Mouse (Mus musculus): ENCODE measurements around the gene Foxn4. TPM values are rescaled to one million over a fixed set of nuclear protein-coding genes. Genes with fewer than 3 reads are reported as not detected.

Gene Foxn4
- polyA plus RNA-seq (2015; fragmentation: Nextera tagmentation; extraction: Ambion mirVana), result not detected in 2 replicates

DNA sequence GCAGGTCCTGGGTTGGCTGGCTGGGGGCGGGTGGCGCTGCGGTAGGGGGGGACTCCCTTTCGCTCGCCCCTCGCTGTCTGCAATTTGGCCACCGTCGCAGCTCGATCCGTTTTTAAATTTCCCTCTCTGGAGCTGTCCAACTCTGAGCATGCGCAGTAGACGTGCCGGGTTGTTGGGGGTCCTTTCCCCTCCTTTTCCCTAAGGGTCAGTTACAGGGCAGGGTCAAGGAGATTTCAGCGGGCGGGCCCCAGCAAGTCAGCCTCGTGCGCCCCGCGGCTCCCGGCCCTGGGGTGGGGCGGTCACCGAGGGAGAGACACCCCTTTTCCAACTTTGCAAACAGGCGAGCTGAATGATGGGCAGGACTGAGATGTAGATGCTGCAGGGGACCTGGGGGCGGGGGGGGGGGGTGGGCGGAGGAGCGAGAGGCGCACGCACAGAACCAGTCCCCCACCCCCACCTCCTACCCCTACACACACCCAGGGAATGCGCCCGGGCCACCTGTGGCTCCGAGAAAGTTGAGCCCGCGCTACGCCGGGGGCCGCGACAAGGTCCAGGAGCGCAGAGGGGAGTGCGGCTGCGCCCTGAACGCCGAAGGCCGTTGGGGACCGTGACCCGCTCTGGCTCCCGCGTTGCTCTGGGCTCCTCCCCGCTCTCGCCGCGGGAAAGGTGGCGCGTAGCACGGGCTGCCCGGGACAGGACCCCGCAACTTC is at the start of gene Foxn4:
Gene Foxn4, minus strand, starts transcription at position 115 of the 710 bp plus-strand sequence.
- no peak for ATAC-seq (ENCODE audit: insufficient read depth, low FRiP score, low read depth)
- no peaks in the 10 kb centered on the region for H3K36me3 ChIP-seq
- H3K9me3 ChIP-seq, result no peaks in the 10 kb centered on the region
- H3K4me1 ChIP-seq, result peaks cover 18% of the 10 kb centered on the region
- no peak within 1 kb of the TSS for H3K27ac ChIP-seq
- peaks cover 57% of the 10 kb centered on the region for H3K27me3 ChIP-seq (replicated peaks)
- no peak within 1 kb of the TSS for H3K9ac ChIP-seq
- H3K4me2 ChIP-seq, result peak within 1 kb of the TSS; percentile 66
- WGBS, result under 1% methylated on average over 50 of the region's 56 CpGs
- H3K4me3 ChIP-seq (replicated peaks), result peak within 1 kb of the TSS; percentile 38

DNA sequence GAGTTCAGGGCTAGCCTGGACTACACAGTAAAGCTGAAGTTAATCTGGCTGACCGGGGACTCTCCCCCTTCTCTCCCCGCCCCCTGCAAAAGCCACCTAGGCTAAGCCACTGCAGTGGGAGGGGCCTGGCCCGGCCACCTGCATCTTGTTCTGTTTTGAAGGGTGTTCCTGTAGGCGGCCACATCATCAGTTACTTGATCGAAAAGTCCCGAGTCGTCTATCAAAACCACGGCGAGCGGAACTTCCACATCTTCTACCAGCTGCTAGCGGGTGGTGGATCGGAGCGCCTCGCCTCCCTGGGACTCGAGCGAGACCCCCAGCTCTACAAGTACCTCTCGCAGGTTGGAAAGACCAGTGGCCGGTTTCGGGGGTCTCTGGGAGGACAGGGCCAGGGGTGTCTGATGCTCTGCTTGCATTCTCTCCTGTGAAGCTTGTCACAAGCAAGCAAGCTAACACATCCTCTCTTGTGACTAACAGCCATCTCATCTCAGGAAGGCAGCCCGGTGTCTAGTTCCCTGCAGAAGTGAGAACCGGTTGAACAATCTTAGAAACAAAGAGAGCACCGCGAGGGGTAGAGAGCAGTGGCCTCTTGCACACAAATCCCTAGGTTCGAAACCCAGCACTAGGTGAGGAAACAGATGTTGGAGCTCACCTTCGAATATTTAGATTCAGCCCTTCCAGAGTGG is 49.6 kb upstream of the Foxn4 start:
- Histone ChIP-seq H3K4me2 (peak overlapping the region; percentile 25; the same call in 1 of the 2 replicates), H3K9ac (no peak overlapping the region), H3K4me3 (replicated peaks) (no peak overlapping the region), H3K36me3 (no peaks in the 10 kb centered on the region), H3K4me1 (no peaks in the 10 kb centered on the region), H3K27me3 (replicated peaks) (no peaks in the 10 kb centered on the region), H3K27ac (no peak overlapping the region), H3K9me3 (no peaks in the 10 kb centered on the region)
- WGBS, result 53% methylated on average over 25 of the region's 25 CpGs
- ATAC-seq (ENCODE audit: insufficient read depth, low FRiP score, low read depth), result no peak

DNA sequence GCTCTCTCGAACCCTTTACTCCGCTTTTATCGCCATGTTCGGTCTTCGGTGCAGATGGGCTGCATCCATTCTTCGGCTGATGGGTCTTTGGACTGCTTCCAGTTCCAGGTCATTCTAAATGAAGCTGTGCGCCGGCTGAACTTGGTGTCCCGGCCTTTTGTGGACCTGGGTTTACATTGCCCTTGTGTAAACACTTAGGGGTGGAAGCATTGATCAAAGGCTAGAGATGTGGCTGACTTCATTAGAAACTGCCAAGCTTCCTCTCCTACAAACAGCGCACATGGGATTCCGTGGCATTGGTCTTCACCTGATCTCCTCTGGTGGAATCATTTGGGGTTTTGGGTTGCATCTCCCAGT is 36.1 kb upstream of the Foxn4 start:
- Histone ChIP-seq H3K36me3 (no peaks in the 10 kb centered on the region), H3K4me3 (replicated peaks) (peak overlapping the region; percentile 26), H3K4me1 (peaks cover 6% of the 10 kb centered on the region), H3K4me2 (peak overlapping the region; percentile 51), H3K9ac (no peak overlapping the region), H3K27me3 (replicated peaks) (no peaks in the 10 kb centered on the region), H3K9me3 (no peaks in the 10 kb centered on the region), H3K27ac (no peak overlapping the region)
- ATAC-seq (ENCODE audit: insufficient read depth, low FRiP score, low read depth), result no peak
- WGBS, result 16% methylated on average over 11 of the region's 11 CpGs

DNA sequence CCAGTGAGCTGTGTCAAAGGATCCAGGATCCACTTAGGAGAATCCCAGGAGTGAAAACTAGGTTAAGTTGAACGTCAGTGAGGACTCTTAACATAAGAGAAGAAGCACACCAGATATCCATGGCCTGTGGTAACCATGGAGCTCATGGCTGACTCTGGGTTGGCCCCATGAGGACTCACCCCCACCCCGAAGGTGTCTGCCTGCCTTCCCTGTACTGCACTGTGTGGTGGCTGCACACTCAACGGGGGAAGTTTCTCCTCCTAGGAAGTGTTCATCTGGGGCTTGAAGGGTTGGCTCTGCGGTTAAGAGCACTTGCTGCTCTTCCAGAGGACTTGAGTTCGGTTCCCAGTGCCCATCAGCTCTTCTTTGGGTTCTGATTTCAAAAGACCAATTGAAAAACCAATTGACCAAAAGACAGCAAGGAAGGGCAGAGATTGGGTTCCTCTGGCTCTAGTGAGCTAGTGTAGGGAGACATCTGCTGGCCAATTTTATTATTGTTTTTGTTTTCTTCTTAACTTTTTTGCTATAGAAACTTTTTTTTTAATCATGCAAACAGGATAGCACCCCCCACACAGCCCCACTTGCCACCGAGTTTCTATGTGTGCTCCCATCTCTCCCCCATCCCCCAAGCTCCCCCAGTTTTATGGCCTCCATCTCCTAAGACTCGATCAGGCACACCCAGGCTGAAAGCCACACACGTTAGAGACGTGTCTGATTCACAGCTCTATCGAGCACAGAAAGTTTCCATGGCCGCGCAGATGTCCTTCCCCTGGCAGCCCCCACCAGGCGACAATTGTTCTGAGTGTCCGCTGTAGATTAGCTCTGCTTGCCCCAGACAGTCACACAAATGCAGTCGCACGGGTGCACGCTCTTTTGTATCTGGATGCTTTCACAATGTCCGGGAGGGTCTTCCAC is 35.4 kb upstream of the Foxn4 start:
- 29% methylated on average over 18 of the region's 18 CpGs for WGBS
- Histone ChIP-seq H3K4me3 (replicated peaks) (peak overlapping the region; percentile 26), H3K27ac (no peak overlapping the region), H3K9ac (no peak overlapping the region), H3K4me1 (peaks cover 6% of the 10 kb centered on the region), H3K36me3 (no peaks in the 10 kb centered on the region), H3K9me3 (no peaks in the 10 kb centered on the region), H3K4me2 (peak overlapping the region; percentile 51), H3K27me3 (replicated peaks) (no peaks in the 10 kb centered on the region)
- ATAC-seq (ENCODE audit: insufficient read depth, low FRiP score, low read depth), result no peak

DNA sequence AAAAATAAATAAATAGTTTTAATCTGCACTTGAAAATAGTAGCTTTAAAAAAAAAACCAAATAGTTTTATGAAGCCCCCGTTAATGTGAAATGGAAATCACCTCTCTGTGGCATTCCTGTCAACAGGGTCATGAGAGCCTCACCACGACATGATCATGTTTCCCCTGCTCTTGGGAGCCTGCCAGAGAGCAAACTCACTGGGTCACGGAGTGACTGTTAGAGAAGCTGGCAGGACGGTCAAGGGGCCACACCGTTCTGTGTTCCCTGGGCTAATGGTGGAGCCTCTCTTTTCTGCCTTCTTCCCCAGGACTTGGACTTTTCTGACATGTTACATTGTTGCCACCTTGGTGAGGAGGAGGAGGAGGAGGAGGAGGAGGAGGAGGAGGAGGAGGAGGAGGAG is 32.9 kb upstream of the Foxn4 start:
- WGBS, result 51% methylated on average over 5 of the region's 5 CpGs
- Histone ChIP-seq H3K4me1 (peaks cover 6% of the 10 kb centered on the region), H3K4me2 (no peak overlapping the region), H3K27ac (no peak overlapping the region), H3K9ac (no peak overlapping the region), H3K9me3 (no peaks in the 10 kb centered on the region), H3K4me3 (replicated peaks) (no peak overlapping the region), H3K27me3 (replicated peaks) (no peaks in the 10 kb centered on the region), H3K36me3 (no peaks in the 10 kb centered on the region)
- no peak for ATAC-seq (ENCODE audit: insufficient read depth, low FRiP score, low read depth)

DNA sequence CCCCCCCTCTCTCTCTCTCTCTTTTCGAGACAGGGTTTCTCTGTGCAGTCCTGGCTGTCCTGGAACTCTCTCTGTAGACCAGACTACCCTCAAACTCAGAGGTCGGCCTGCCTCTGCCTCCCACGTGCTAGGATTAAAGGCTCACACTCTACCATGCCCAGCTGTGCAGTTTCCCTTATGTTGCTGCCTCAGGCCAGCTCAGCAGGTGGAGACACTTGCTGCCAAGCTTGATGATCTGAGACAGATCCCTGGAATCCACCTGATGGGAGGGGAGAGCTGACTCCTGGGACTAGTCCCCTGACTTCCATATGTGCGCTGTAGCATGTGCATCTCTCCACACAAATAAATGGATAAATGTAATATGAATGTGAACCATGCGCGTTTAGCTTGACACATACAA is 29.6 kb upstream of the Foxn4 start:
- ATAC-seq (ENCODE audit: insufficient read depth, low FRiP score, low read depth), result no peak
- no peak overlapping the region for H3K9ac ChIP-seq
- H3K36me3 ChIP-seq, result no peaks in the 10 kb centered on the region
- no peak overlapping the region for H3K4me2 ChIP-seq
- H3K9me3 ChIP-seq, result no peaks in the 10 kb centered on the region
- 72% methylated on average over 6 of the region's 6 CpGs for WGBS
- no peak overlapping the region for H3K27ac ChIP-seq
- no peak overlapping the region for H3K4me3 ChIP-seq (replicated peaks)
- H3K4me1 ChIP-seq, result peaks cover 5% of the 10 kb centered on the region; the same call in 1 of the 2 replicates
- H3K27me3 ChIP-seq (replicated peaks), result no peaks in the 10 kb centered on the region

DNA sequence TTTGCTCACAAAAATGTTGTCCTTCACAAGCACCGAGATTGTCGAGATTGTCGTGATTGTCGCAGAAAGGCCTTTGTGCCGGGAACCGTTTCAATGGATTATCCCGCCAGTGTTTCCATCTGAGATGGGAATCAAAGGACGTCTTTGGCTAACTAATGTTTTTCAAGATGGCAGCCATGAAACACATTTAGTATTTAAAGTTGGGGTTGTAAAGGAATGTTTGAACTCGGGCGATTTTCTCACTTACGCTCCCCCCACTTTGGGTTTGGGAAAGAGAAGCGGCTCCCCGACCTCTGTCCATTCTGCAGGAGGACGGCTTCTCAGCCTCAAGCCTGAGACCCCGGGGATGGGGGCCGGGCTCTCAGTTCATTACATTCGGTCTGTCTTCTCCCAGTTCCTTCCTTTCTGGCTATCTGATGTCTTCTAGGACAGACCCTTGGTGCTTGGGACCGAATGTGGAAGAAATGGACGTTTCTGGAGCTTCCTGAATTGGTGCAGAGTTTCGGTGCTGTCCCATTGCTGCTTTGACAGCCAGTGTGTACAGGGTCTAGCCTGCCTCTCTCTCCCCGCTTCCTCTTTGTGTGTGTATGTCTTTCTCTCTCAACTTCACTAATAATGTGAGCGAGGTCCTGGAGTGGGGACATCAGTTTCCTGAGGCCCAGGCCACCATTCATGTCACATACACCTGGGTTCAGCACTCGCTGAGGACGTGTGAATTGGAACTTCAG is 26.4 kb upstream of the Foxn4 start:
- no peaks in the 10 kb centered on the region for H3K27me3 ChIP-seq (replicated peaks)
- H3K4me2 ChIP-seq, result no peak overlapping the region
- WGBS, result 85% methylated on average over 24 of the region's 24 CpGs
- H3K4me1 ChIP-seq, result peaks cover 6% of the 10 kb centered on the region; the same call in 1 of the 2 replicates
- no peak overlapping the region for H3K27ac ChIP-seq
- no peak overlapping the region for H3K9ac ChIP-seq
- ATAC-seq (ENCODE audit: insufficient read depth, low FRiP score, low read depth), result no peak
- no peaks in the 10 kb centered on the region for H3K36me3 ChIP-seq
- no peak overlapping the region for H3K4me3 ChIP-seq (replicated peaks)
- H3K9me3 ChIP-seq, result no peaks in the 10 kb centered on the region

DNA sequence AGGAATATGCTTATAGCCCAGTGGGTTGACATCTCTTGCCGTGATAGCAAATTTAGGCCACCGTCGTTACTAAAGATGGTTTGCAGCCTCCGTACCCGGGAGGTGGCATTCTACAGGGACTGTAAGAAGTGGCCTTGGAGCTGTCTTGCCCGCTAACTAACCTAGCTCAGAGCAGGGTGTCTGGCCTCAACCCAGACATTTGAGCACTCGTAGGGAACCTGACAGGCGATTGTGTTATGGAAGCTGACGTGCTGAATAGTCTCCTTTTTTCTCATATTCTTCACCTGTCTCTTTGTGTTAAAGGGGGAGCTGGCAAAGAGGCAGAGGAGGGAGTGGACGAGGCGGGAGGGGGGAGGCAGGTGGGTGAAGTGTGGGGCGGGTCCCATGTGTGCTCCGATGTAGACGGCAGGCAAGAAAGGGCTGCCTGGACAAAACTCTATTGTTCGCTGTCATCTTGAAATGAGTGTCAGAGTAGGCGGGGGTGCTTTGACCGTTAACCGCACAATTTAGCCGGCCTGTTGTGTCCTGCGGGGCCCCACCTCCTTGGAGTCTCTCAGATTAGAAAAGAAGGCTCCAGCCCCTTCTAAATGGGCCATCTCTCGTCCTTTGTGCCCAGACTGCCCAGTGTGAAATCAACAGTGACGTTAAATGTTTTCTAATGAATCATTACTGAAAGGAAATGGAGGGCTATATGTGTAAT is 25.7 kb upstream of the Foxn4 start:
- Histone ChIP-seq H3K9me3 (no peaks in the 10 kb centered on the region), H3K4me2 (no peak overlapping the region), H3K9ac (no peak overlapping the region), H3K27ac (no peak overlapping the region), H3K27me3 (replicated peaks) (no peaks in the 10 kb centered on the region), H3K36me3 (no peaks in the 10 kb centered on the region), H3K4me1 (peaks cover 6% of the 10 kb centered on the region; the same call in 1 of the 2 replicates), H3K4me3 (replicated peaks) (no peak overlapping the region)
- 66% methylated on average over 22 of the region's 22 CpGs for WGBS
- ATAC-seq (ENCODE audit: insufficient read depth, low FRiP score, low read depth), result no peak

DNA sequence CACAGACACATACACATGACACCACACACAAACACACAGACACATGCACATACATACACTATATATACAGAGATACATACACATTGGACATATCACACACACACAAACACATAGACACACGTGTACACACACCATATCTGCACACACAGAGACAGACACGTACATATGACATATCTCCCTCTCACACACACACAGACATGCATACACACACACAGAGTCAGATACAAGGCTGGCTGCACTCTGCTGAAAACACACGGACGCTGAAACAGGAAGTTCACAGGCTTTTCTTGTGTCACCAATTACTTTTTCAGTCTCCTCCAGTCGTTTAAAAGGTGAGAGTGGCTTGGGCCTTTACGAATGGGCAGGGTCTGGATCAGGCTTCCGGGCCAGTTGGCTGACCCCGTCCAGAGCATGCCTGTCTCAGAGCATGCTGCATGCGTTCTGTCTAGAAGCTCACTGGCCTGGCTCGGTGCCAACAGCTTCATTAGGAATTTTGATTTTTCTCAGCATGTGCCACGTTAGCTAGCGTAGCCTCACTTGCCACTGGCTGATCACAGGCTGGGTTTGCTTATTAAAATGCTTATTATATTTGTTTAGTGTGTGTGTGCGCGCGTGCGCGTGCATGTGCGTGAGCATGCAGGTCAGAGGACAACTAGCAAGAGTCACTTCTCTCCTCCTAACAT is 24.7 kb upstream of the Foxn4 start:
- 50% methylated on average over 18 of the region's 18 CpGs for WGBS
- no peak overlapping the region for H3K4me3 ChIP-seq (replicated peaks)
- H3K9ac ChIP-seq, result no peak overlapping the region
- H3K36me3 ChIP-seq, result no peaks in the 10 kb centered on the region
- H3K27me3 ChIP-seq (replicated peaks), result no peaks in the 10 kb centered on the region
- no peak overlapping the region for H3K4me2 ChIP-seq
- H3K27ac ChIP-seq, result no peak overlapping the region
- H3K4me1 ChIP-seq, result peaks cover 6% of the 10 kb centered on the region; the same call in 1 of the 2 replicates
- no peaks in the 10 kb centered on the region for H3K9me3 ChIP-seq
- ATAC-seq (ENCODE audit: insufficient read depth, low FRiP score, low read depth), result no peak

DNA sequence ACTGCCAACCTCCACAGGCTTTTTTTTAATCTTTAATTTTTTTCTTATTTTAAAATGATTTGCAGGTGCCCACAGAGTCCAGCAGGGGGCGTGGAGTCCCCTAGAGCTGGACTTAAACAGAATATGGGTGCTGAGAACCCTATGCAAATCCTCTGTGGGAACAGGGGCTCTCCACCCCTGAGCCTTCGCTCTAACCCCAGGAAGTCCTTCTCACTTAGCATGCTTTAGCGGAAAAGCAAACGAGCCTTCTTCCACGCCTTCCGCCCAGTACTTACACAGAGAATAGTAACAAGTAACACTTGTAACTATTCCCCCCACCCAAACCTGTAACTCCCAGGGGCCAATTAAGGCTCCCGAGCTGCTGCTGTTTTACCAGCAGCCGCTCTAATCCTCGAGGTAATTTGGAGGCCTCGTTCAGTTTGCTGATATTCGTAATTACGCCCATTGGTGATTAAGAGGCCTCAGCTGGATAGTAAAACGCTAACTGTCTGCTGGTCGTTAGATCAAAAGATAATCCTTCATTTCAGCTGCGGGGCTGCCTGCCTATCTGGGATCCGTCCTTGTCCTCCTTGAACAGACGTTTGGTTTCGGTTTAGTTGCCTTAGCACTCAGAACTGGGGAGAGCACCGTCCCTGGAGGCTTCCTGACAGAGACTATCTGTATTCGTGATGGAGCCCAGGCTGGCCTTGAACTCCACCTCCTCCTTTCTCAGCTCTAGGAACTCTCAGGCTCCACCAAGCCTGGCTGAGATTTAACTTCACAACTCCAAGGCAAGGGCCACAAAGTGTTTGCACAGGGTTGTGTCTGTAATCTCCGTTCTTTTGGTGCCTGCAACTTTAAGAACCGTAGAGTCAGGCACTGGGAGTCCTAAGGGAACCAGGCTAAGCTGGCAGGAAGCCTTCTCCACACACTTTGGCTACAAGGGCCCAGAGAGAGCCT is 23.4 kb upstream of the Foxn4 start:
- ATAC-seq (ENCODE audit: insufficient read depth, low FRiP score, low read depth), result no peak
- Histone ChIP-seq H3K36me3 (no peaks in the 10 kb centered on the region), H3K9ac (no peak overlapping the region), H3K27me3 (replicated peaks) (no peaks in the 10 kb centered on the region), H3K27ac (no peak overlapping the region), H3K4me3 (replicated peaks) (no peak overlapping the region), H3K9me3 (no peaks in the 10 kb centered on the region), H3K4me2 (no peak overlapping the region), H3K4me1 (peaks cover 6% of the 10 kb centered on the region; the same call in 1 of the 2 replicates)
- 29% methylated on average over 22 of the region's 22 CpGs for WGBS

All from stomach, embryonic 15.5 days (tissue).